Mouse (Mus musculus): Measurements from ENCODE around the gene Gm37419. TPM values are rescaled to one million over a fixed set of nuclear protein-coding genes. Genes with fewer than 3 reads are reported as not detected.

The Gm37419 gene
- polyA plus RNA-seq, 1 experiment: not detected

DNA sequence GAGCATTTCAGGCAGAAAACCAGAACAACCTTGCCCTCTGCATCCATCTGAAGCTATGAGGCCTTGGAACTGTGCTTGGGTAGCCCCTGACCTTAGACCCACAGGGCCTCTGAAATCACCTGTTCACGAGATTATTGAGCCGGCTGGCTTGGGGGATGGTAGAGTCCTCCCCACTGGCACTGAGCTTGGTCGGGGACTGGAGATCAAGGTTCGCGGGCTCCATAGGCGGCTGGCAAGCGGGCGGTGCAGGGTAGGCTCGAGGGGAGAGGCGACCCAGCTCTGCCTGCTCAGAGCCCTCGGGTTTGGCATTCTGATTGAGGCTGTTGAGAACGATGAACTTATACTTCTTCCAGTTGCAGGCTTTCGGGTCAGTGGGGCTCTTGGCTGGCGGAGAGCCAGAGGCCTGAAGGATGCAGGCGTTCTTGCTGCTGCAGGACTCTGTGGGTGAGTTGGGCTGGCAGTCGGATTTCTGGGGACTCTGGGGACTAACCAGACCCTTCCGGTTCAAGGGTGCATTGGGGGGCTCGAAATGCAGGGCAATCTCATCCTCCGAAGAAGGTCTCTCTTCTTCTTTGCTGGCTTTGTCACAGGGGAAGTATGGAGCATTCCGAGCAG is 16.0 kb upstream of the Gm37419 start:
- H3K4me3 ChIP-seq (ENCODE audit: low read depth, low read length): no peak overlapping the region
- 54% methylated on average over 20 of the region's 20 CpGs for WGBS
- no peaks in the 10 kb centered on the region for H3K27me3 ChIP-seq (ENCODE audit: control insufficient read depth, insufficient read depth, low read length)
- H3K36me3 ChIP-seq (ENCODE audit: control insufficient read depth, insufficient read depth, low read length): peaks cover 63% of the 10 kb centered on the region
- TF ChIP-seq CTCF (IDR thresholded peaks at IDR 0.05; ENCODE audit: extremely low read depth, insufficient read length, insufficient replicate concordance, low read depth, low read length) (no peak), POLR2A (IDR thresholded peaks at IDR 0.05; ENCODE audit: low read depth, low read length) (no peak)
- H3K4me1 ChIP-seq (ENCODE audit: control insufficient read depth, insufficient read depth, insufficient read length, low read length): peaks cover 4% of the 10 kb centered on the region; the same call in 1 of the 2 replicates
- H3K27ac ChIP-seq (ENCODE audit: insufficient read depth, low read depth, low read length): no peak overlapping the region

DNA sequence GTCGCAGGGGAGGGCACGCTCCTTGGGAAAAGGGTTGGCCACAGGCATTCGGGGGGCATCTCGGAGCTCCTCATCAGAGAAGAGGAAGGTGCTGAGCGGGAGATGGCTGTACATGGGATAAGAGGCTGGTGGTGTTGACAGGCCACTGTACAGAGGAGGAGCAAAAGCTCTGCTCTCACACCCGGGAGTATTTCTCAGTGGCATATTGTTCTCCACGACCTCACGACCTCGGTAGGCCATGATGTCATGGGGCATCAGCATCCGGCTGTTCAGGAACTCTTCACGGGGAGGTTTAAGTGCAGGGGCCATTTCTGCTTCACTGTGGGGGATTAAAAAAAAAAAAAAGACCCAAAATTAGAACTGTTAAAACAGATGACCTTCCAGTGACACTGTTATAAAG is 15.4 kb upstream of the Gm37419 start:
- no peak overlapping the region for H3K27ac ChIP-seq (ENCODE audit: insufficient read depth, low read depth, low read length)
- TF ChIP-seq CTCF (IDR thresholded peaks at IDR 0.05; ENCODE audit: extremely low read depth, insufficient read length, insufficient replicate concordance, low read depth, low read length) (no peak), POLR2A (IDR thresholded peaks at IDR 0.05; ENCODE audit: low read depth, low read length) (no peak)
- H3K36me3 ChIP-seq (ENCODE audit: control insufficient read depth, insufficient read depth, low read length): peaks cover 62% of the 10 kb centered on the region
- H3K4me3 ChIP-seq (ENCODE audit: low read depth, low read length): no peak overlapping the region
- peaks cover 4% of the 10 kb centered on the region; the same call in 1 of the 2 replicates for H3K4me1 ChIP-seq (ENCODE audit: control insufficient read depth, insufficient read depth, insufficient read length, low read length)
- WGBS: 91% methylated on average over 11 of the region's 11 CpGs
- no peaks in the 10 kb centered on the region for H3K27me3 ChIP-seq (ENCODE audit: control insufficient read depth, insufficient read depth, low read length)

DNA sequence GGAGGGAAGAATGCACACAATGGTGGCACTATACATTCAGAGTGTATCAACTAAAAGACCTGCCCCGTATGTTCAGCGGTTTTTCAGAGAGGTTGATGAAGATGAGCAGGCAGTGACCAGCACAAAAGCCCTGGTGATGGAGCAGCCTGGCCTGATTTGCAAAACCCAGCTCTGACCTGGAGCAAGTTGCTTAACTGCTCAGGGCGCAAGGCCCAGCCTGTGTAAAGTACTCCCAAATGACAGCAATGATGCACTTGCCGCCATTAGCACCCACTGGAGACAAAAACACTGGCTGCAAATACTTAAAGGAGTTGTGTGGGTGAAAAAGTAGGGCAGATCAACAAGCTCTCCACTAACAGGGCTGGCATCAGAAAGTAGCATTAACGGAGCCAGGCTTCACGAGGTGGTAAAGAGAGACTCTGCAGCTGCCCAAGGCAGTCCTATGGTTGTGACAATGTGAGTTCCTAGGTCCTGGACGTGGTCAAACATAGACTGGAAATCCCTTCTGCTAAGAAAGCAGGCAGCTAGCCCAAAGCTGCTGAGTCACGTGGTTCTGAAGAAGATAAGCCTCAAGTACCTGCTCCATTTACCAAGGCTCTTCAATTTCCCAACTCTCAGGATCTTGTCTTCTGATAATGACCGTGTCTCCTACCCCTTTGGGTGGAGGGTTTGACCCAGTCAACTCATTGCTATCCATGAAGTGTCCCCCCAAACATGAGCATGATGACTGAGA is 14.5 kb upstream of the Gm37419 start:
- TF ChIP-seq POLR2A (IDR thresholded peaks at IDR 0.05; ENCODE audit: low read depth, low read length): no peak
- peaks cover 54% of the 10 kb centered on the region for H3K36me3 ChIP-seq (ENCODE audit: control insufficient read depth, insufficient read depth, low read length)
- no peak overlapping the region for H3K4me3 ChIP-seq (ENCODE audit: low read depth, low read length)
- H3K4me1 ChIP-seq (ENCODE audit: control insufficient read depth, insufficient read depth, insufficient read length, low read length): peaks cover 4% of the 10 kb centered on the region; the same call in 1 of the 2 replicates
- no peaks in the 10 kb centered on the region for H3K27me3 ChIP-seq (ENCODE audit: control insufficient read depth, insufficient read depth, low read length)
- H3K27ac ChIP-seq (ENCODE audit: insufficient read depth, low read depth, low read length): no peak overlapping the region
- 91% methylated on average over 9 of the region's 9 CpGs for WGBS

DNA sequence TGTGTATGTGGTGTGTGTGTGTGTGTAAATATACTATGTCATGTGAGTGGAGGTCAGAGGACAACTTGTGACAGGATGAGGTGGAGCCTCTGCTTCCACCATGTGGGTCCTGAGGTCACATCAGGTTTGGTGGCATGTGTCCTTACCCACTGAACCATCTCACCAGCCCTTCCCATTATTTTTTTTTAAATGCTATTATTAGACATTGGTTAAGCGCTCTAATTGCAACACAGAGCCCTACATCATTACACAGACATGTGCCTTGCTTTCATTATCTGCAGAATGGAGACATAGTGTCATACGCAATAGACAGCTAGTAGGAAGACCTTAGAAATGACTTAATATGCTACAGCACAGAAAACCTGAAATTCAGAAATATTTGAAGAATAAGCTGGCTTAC is 12.1 kb upstream of the Gm37419 start:
- Histone ChIP-seq H3K36me3 (ENCODE audit: control insufficient read depth, insufficient read depth, low read length) (peaks cover 44% of the 10 kb centered on the region), H3K27me3 (ENCODE audit: control insufficient read depth, insufficient read depth, low read length) (no peaks in the 10 kb centered on the region; the same call in 1 of the 2 replicates), H3K4me3 (ENCODE audit: low read depth, low read length) (no peak overlapping the region), H3K27ac (ENCODE audit: insufficient read depth, low read depth, low read length) (no peak overlapping the region), H3K4me1 (ENCODE audit: control insufficient read depth, insufficient read depth, insufficient read length, low read length) (peaks cover 8% of the 10 kb centered on the region)
- WGBS: 95% methylated on average over 2 of the region's 2 CpGs
- TF ChIP-seq CTCF (IDR thresholded peaks at IDR 0.05; ENCODE audit: extremely low read depth, insufficient read length, insufficient replicate concordance, low read depth, low read length) (no peak), POLR2A (IDR thresholded peaks at IDR 0.05; ENCODE audit: low read depth, low read length) (no peak)

DNA sequence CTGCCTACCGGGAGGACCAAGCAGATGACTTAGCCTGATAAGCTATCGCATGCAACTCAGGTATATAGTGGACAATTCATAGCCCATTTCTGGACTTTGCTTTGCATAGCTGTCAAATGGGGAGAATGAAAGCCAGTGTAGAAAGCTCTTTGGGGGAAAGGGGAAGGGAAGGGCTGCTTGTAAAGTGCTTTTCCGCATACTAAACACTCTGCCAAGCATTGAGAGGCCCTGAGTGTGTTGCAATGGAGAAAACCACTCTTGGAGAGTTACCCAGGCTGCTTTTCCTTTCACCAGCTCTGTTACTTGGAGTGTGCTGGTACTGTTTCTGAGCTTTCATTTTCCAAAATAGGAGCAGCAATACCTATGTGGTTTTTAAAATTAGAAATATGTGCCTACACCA is 10.6 kb upstream of the Gm37419 start:
- no peak for TF ChIP-seq CTCF (IDR thresholded peaks at IDR 0.05; ENCODE audit: extremely low read depth, insufficient read length, insufficient replicate concordance, low read depth, low read length)
- no peak for TF ChIP-seq POLR2A (IDR thresholded peaks at IDR 0.05; ENCODE audit: low read depth, low read length)
- Histone ChIP-seq H3K27me3 (ENCODE audit: control insufficient read depth, insufficient read depth, low read length) (no peaks in the 10 kb centered on the region; the same call in 1 of the 2 replicates), H3K27ac (ENCODE audit: insufficient read depth, low read depth, low read length) (no peak overlapping the region), H3K4me3 (ENCODE audit: low read depth, low read length) (no peak overlapping the region), H3K4me1 (ENCODE audit: control insufficient read depth, insufficient read depth, insufficient read length, low read length) (peaks cover 7% of the 10 kb centered on the region), H3K36me3 (ENCODE audit: control insufficient read depth, insufficient read depth, low read length) (peaks cover 30% of the 10 kb centered on the region)
- 79% methylated on average over 3 of the region's 3 CpGs for WGBS

DNA sequence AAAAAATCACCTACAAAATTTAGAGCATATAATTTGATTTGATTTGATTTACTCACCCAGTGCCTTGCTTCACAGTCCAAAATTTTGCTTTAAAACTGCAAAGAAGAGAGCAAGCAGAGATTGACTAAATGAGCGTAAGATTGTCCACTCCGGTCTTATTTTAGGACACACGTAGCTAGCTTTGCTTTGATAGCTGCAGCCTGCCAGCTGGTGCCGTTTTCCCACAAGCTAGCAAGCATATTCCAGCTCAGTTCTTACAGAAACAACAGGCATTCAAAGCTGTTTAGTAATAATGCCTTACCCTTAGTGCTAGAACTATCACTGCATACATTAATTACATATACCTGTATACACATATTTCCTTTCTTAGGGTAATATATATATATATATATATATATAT is 9.8 kb upstream of the Gm37419 start:
- Histone ChIP-seq H3K36me3 (ENCODE audit: control insufficient read depth, insufficient read depth, low read length) (peaks cover 24% of the 10 kb centered on the region), H3K27me3 (ENCODE audit: control insufficient read depth, insufficient read depth, low read length) (no peaks in the 10 kb centered on the region; the same call in 1 of the 2 replicates), H3K4me1 (ENCODE audit: control insufficient read depth, insufficient read depth, insufficient read length, low read length) (peaks cover 7% of the 10 kb centered on the region), H3K4me3 (ENCODE audit: low read depth, low read length) (no peak overlapping the region), H3K27ac (ENCODE audit: insufficient read depth, low read depth, low read length) (no peak overlapping the region)
- 89% methylated on average over 4 of the region's 4 CpGs for WGBS
- no peak for TF ChIP-seq CTCF (IDR thresholded peaks at IDR 0.05; ENCODE audit: extremely low read depth, insufficient read length, insufficient replicate concordance, low read depth, low read length)
- TF ChIP-seq POLR2A (IDR thresholded peaks at IDR 0.05; ENCODE audit: low read depth, low read length): no peak

DNA sequence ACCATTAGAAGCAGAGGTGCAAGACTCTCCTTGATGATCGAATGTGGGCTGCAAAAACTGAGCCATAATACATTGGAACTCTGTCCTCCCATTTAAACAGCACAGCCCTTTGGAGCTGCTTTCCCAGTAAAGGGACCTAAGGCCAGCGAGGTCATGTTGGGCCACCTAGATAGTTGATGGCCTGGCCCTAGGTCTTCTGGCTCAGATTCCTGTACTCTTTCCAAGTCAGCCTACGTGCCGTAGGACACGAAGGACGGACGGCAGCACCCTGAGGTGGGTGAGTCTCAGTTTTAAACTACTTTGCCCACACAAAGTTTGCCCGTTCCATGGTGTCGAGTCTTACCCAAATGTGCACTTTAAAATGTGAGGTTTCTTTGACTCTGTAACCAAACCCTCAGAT is 8.8 kb upstream of the Gm37419 start:
- Histone ChIP-seq H3K27me3 (ENCODE audit: control insufficient read depth, insufficient read depth, low read length) (no peaks in the 10 kb centered on the region; the same call in 1 of the 2 replicates), H3K27ac (ENCODE audit: insufficient read depth, low read depth, low read length) (no peak overlapping the region), H3K36me3 (ENCODE audit: control insufficient read depth, insufficient read depth, low read length) (peaks cover 17% of the 10 kb centered on the region), H3K4me3 (ENCODE audit: low read depth, low read length) (no peak overlapping the region), H3K4me1 (ENCODE audit: control insufficient read depth, insufficient read depth, insufficient read length, low read length) (peaks cover 7% of the 10 kb centered on the region)
- no peak for TF ChIP-seq CTCF (IDR thresholded peaks at IDR 0.05; ENCODE audit: extremely low read depth, insufficient read length, insufficient replicate concordance, low read depth, low read length)
- TF ChIP-seq POLR2A (IDR thresholded peaks at IDR 0.05; ENCODE audit: low read depth, low read length): no peak
- WGBS: 93% methylated on average over 9 of the region's 9 CpGs

All from small intestine, adult 2 months (tissue).